Comparison of ENCODE assay signal across 11 mouse cellular contexts in the genomic region with DNA sequence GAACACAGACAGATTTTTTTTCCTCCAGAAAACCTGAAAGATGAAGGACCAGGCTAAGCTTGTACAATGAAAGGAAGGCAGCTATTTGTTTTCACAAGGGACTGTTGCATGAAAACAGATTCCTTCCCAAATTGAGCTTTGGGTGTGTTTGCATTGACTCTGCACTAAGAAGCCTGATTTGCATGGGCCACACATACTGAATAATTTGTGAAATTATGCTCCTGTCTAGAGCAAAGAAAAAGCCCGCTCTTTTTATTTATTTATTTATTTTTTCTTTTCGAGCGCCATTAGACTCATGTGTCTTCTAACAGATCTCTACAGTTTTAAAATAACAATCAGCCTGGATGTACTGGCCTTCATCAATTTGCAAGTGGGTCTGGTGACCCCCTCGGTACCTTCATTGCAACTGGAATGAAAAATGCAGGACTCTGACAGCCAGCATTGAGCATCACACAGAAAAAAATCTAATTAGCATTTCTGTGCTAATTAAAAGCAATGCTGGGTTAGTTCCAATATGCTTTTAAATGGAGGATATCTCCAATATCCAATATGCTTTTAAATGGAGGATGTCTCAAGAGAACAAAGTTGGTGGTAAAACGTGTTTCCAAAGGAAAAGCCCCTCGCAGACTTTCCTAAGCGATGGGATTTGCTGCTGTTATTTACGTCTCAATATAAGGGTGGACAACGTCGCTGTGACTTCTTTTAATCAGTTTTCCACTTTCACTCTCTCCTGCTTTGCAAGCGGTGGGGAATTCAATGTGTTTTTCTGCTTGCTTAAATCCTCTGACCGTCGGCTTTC.
A peak's percentile ranks its signal among the peaks of the same experiment; 100 is the strongest.
DNase-seq lines count a peak whose midpoint lies in the region; ATAC-seq and TF ChIP-seq lines count a peak whose summit lies in the region.
"Had no signal": no experiment of that assay in that cellular context is flagged by ENCODE, and none has a peak within 500 bp of the region (broad histone marks: within the 10 kb centered on the region; RNA-seq: fewer than 3 reads in every experiment).

No protein-coding gene starts in this region.

- no peak overlapping the region for H3K9ac ChIP-seq in forebrain, embryonic 15.5 days (replicated peaks)
- no peak overlapping the region for H3K9ac ChIP-seq in stomach, embryonic 16.5 days (ENCODE audit: low read length)
- H3K9ac ChIP-seq in lung, postnatal 0 days (replicated peaks; ENCODE audit: low read depth) = no peak overlapping the region

- H3K9me3 ChIP-seq in forebrain, embryonic 15.5 days = no peaks in the 10 kb centered on the region
- no peaks in the 10 kb centered on the region for H3K9me3 ChIP-seq in stomach, embryonic 16.5 days (replicated peaks; ENCODE audit: control insufficient read depth, low read length)
- H3K9me3 ChIP-seq in lung, postnatal 0 days (ENCODE audit: low read length) = no peaks in the 10 kb centered on the region

- no peak for TF ChIP-seq EP300 in lung, postnatal 0 days (IDR thresholded peaks at IDR 0.05)

- DNase-seq in layer of hippocampus, postnatal 14 days (ENCODE audit: low spot score in 2 of 2) = peak; percentile 6 to 12
- DNase-seq in layer of hippocampus, adult 8-10 months (ENCODE audit: low spot score in 2 of 2) = no peak
- peak; percentile 30 for DNase-seq in mesoderm, embryonic 11.5 days (ENCODE audit: low read depth, low spot score)
- no peak for DNase-seq in heart, postnatal 36 days
- DNase-seq in right cerebral cortex, postnatal 10 days (ENCODE audit: low spot score in 2 of 2) = no peak
- DNase-seq in lung, postnatal 0 days (ENCODE audit: low spot score) = no peak
- DNase-seq: cerebellum, adult 2 months; thymus, adult 18-20 months had no signal

- peak overlapping the region; percentile 1; the same call in 1 of the 2 replicates for H3K4me3 ChIP-seq in forebrain, embryonic 15.5 days
- H3K4me3 ChIP-seq in stomach, embryonic 16.5 days (replicated peaks; ENCODE audit: low read length) = no peak overlapping the region; the same call in 1 of the 2 replicates
- no peak overlapping the region for H3K4me3 ChIP-seq in lung, postnatal 0 days (ENCODE audit: low read depth, low read length)

- peaks cover 33% of the 10 kb centered on the region for H3K4me1 ChIP-seq in forebrain, embryonic 15.5 days
- peaks cover 12% of the 10 kb centered on the region; the same call in 1 of the 2 replicates for H3K4me1 ChIP-seq in stomach, embryonic 16.5 days (ENCODE audit: control insufficient read depth, insufficient read depth, low read length)
- H3K4me1 ChIP-seq in lung, postnatal 0 days (ENCODE audit: insufficient read depth, low read depth, low read length) = no peaks in the 10 kb centered on the region

- no peaks in the 10 kb centered on the region for H3K36me3 ChIP-seq in forebrain, embryonic 15.5 days
- no peaks in the 10 kb centered on the region for H3K36me3 ChIP-seq in stomach, embryonic 16.5 days (ENCODE audit: control insufficient read depth, insufficient read depth, low read length)
- no peaks in the 10 kb centered on the region for H3K36me3 ChIP-seq in lung, postnatal 0 days (ENCODE audit: insufficient read depth, low read length)

- peak; percentile 64 for ATAC-seq in forebrain, embryonic 15.5 days (replicated peaks)
- no peak for ATAC-seq in stomach, embryonic 16.5 days (ENCODE audit: insufficient read depth, low FRiP score)
- no peak for ATAC-seq in lung, postnatal 0 days

- 3% methylated on average over 13 of the region's 13 CpGs for WGBS in forebrain, embryonic 15.5 days
- WGBS in stomach, embryonic 16.5 days = 37% methylated on average over 13 of the region's 13 CpGs
- 45% methylated on average over 13 of the region's 13 CpGs for WGBS in lung, postnatal 0 days

- no peak for TF ChIP-seq CTCF in lung, postnatal 0 days (IDR thresholded peaks at IDR 0.05)

- peak overlapping the region; percentile 40 for H3K4me2 ChIP-seq in forebrain, embryonic 15.5 days (replicated peaks)
- peak overlapping the region; percentile 22 for H3K4me2 ChIP-seq in stomach, embryonic 16.5 days (ENCODE audit: low read depth, low read length)
- no peak overlapping the region for H3K4me2 ChIP-seq in lung, postnatal 0 days (replicated peaks; ENCODE audit: low read depth, low read length)

- 0 out of 2 replicates have a peak, but pooled peaks cover 4% of the 10 kb centered on the region for H3K27me3 ChIP-seq in forebrain, embryonic 15.5 days
- no peaks in the 10 kb centered on the region for H3K27me3 ChIP-seq in stomach, embryonic 16.5 days (ENCODE audit: control insufficient read depth, insufficient read depth, low read length)
- no peaks in the 10 kb centered on the region for H3K27me3 ChIP-seq in lung, postnatal 0 days (replicated peaks; ENCODE audit: insufficient read depth, low read length)

- peak overlapping the region; percentile 71 for H3K27ac ChIP-seq in forebrain, embryonic 15.5 days (replicated peaks)
- 0 out of 2 replicates have a peak overlapping the region, but pooled peaks have one; percentile 35 for H3K27ac ChIP-seq in stomach, embryonic 16.5 days (ENCODE audit: low read length)
- no peak overlapping the region for H3K27ac ChIP-seq in lung, postnatal 0 days (ENCODE audit: low read length)
- H3K27ac ChIP-seq: macrophage had no signal

- intact Hi-C loops in heart, postnatal 36 days (cut with DNase I) = no loop called here

Comparison
In these comparisons a context has a peak if more than half of its experiments do, and no peak if none do; other contexts are left out.
1. DNase-seq: peak in layer of hippocampus, postnatal 14 days (2 of 2) and mesoderm, embryonic 11.5 days (single experiment); none in layer of hippocampus, adult 8-10 months (0 of 2), heart, postnatal 36 days (0 of 2), right cerebral cortex, postnatal 10 days (0 of 2) and lung, postnatal 0 days (single experiment).